Mouse (Mus musculus): Measurements from ENCODE around the gene Pih1d1.

DNA sequence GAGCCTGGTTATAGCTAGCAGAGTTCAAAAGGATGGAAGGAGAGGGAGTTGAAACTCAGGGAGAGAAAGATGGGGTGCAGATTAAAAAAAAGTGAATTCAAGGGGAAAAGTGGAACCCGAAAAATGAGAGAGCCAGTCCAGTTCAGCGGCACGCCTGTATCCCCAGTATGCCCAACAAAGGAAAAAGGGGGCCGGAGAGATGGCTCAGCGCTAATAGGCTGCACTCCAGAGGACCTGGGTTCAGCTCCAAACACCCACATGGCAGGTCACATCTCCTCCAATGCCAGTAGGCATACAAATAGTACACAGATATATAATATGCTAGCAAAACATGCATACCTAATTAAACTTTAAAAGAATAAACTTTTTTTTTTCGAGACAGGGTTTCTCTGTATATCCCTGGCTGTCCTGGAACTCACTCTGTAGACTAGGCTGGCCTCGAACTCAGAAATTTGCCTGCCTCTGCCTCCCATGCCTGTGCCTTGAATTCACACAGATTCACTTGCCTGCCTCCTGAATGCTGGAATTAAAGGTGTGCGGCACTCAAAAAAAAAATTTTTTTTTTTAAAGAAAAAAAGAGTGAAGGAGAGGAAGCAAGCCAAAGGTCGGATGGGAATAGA lies 9.0 kb downstream of the Pih1d1 start:
- TF ChIP-seq CTCF (IDR thresholded peaks at IDR 0.05; ENCODE audit: borderline replicate concordance, insufficient read depth, low read length): no peak
- no peak for TF ChIP-seq POLR2A (IDR thresholded peaks at IDR 0.05; ENCODE audit: low read depth, low read length)

All from embryonic fibroblast, embryonic 13.5 days (primary cell).